Mouse (Mus musculus) gastrocnemius, postnatal 14 days (tissue): ENCODE measurements around the gene Arhgef16. TPM values are rescaled to one million over a fixed set of nuclear protein-coding genes. Genes with fewer than 3 reads are reported as not detected.
A peak's percentile ranks its signal among the peaks of the same experiment; 100 is the strongest.

Source experiments
- DNase-seq: peaks from one replicate; pipeline ENCODE4 v3.0.0; 2021; ENCODE audit warnings: mixed read lengths
- intact Hi-C: fragments of 180-260 bp; cut with DNase I; formaldehyde crosslinking; loops from one replicate; pipeline ENCODE4 v1.15.1; 2025; ENCODE audit warnings: low total_unique reads
- total RNA-seq, 2 experiments: library from RNA; stranded (reverse); gene quantifications; 2 replicates each; pipeline ENCODE4 v1.2.3; 2021

Arhgef16 gene
- total RNA-seq, 2 experiments from 2014 or later, result 0.75 to 1.1 TPM

DNA sequence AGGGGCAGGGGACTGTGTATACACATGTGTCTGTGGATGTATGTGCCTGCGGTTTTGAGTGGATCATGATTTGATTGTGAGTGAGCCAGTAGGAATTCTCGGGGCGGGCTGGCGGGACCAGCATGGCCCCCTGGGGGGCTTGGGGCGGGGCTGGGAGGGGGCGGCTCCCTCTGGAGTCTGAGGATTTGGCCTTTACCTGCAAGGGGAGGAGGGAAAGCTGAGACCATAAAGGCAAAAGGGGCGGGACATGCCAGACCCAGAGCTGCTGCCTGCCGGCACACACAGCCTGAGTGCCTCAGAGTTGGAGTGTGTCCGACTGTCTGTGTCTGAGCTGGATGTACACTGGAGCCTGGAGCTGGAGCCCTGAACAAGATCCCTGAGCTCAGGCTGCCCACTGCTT, 64.2 kb downstream of the Arhgef16 start:
- DNase-seq, result no peak
- intact Hi-C loops, result no loop called here

- intact Hi-C loops, result no loop called here
- no peak for DNase-seq
Measured at GRCm38 (mm10) chr4:154236893-154237292, 64.6 kb downstream of the Arhgef16 start.

GRCm38 (mm10) chr4:154236001-154236400, 65.5 kb downstream of the Arhgef16 start:
- intact Hi-C loops, result no loop called here
- DNase-seq, result no peak

GRCm38 (mm10) chr4:154232295-154232694, 69.2 kb downstream of the Arhgef16 start:
- peak; percentile 54 for DNase-seq
- intact Hi-C loops, result no loop called here

GRCm38 (mm10) chr4:154231380-154231779, 70.1 kb downstream of the Arhgef16 start:
- DNase-seq, result no peak
- intact Hi-C loops, result no loop called here

DNA sequence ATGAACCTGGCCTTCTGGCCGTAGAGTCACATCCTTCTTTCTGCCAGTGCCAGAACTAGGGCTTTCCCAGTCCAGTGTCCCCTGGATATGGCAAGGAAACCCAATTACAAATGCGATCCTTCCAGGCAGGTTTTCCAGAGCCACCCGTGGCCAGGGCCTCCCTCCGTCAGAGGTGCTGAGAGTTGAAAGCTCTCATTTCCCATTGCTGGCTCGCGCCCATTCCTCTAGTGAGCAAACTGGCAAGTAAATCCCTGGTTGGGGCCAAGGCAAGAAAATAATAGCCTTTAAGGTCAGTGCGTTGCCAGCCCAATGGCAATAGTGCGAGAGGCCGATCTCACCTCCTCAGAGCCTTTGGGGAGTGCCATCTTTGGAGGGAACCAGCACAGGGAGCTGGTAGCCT, 71.9 kb downstream of the Arhgef16 start:
- intact Hi-C loops, result no loop called here
- peak; percentile 37 for DNase-seq

Other genes with a start within 250 kb of the Arhgef16 start
- under 1 TPM in 1 of 2 experiments, not detected in 1; 0.10 TPM for gene Trp73, start 161.5 kb downstream of the Arhgef16 start, total RNA-seq
- gene Wrap73, start 159.3 kb downstream of the Arhgef16 start, total RNA-seq, result 1 to 10 TPM; 7.7 to 8.8 TPM
- 10 to 100 TPM; 81.7 to 84.5 TPM for gene Tprgl, start 141.0 kb downstream of the Arhgef16 start, total RNA-seq
- gene Megf6, start 130.9 kb downstream of the Arhgef16 start, total RNA-seq, result 1 to 10 TPM; 2.9 to 3.4 TPM
- gene B230104I21Rik, start 34.5 kb upstream of the Arhgef16 start, total RNA-seq, result not detected